ENCODE assay signal across 7 mouse cellular contexts in the genomic region with DNA sequence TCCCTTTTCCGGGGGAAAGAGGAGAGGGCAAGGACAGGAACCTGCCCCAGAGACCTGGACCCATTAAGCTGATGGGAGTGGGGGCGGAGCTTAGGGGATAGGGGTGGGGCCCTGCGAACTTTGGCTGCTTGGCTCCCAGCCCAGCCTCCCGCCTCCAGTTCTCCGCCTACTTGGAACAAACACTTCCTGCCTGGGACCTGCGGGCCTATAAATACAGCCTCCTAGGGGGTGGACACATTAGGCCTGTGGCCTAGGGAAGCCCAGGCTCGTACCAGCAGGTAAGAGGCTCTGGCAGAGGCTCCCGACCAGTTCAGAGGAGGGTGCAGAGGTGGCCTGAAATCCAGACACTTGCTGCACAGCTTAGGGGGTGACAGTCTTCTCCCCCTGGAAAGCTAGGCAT. TPM values are rescaled to one million over a fixed set of nuclear protein-coding genes. Genes with fewer than 3 reads are reported as not detected.
DNase-seq lines count a peak whose midpoint lies in the region; ATAC-seq and TF ChIP-seq lines count a peak whose summit lies in the region.

Gene Acy3, plus strand, starts transcription at position 237 of the 400 bp plus-strand sequence.

- H3K9ac ChIP-seq in ES-Bruce4 (ENCODE audit: low read depth, poor library complexity, severe bottlenecking) = no peak within 1 kb of the TSS
- H3K9ac ChIP-seq in embryonic facial prominence, embryonic 13.5 days = peak within 1 kb of the TSS; percentile 37; the same call in 1 of the 2 replicates
- peak within 1 kb of the TSS; percentile 39; the same call in 1 of the 2 replicates for H3K9ac ChIP-seq in heart, embryonic 15.5 days
- H3K9ac ChIP-seq in lung, embryonic 16.5 days (ENCODE audit: low read length) = peak within 1 kb of the TSS; percentile 66
- H3K9ac ChIP-seq in stomach, embryonic 14.5 days (replicated peaks; ENCODE audit: low read depth, low read length) = 0 out of 2 replicates have a peak within 1 kb of the TSS, but pooled peaks have one; percentile 10

- H3K9me3 ChIP-seq in ES-Bruce4 (replicated peaks; ENCODE audit: control insufficient read depth, insufficient read depth, low read length, poor library complexity, severe bottlenecking) = no peaks in the 10 kb centered on the region
- no peaks in the 10 kb centered on the region; the same call in 1 of the 2 replicates for H3K9me3 ChIP-seq in embryonic facial prominence, embryonic 13.5 days
- no peaks in the 10 kb centered on the region for H3K9me3 ChIP-seq in heart, embryonic 15.5 days (replicated peaks)
- H3K9me3 ChIP-seq in lung, embryonic 16.5 days (ENCODE audit: control insufficient read depth, low read length) = no peaks in the 10 kb centered on the region
- H3K9me3 ChIP-seq in stomach, embryonic 14.5 days (ENCODE audit: control insufficient read depth, low read depth, low read length) = no peaks in the 10 kb centered on the region

- DNase-seq in MN1 (ENCODE audit: low spot score) = peak; percentile 28
- DNase-seq in kidney, postnatal 36 days = peak; percentile 96 to 98

- TF ChIP-seq CTCF in ES-Bruce4 (IDR thresholded peaks at IDR 0.05; ENCODE audit: low read depth, low read length) = no peak

- no peak within 1 kb of the TSS; the same call in 1 of the 2 replicates for H3K4me3 ChIP-seq in ES-Bruce4 (ENCODE audit: low read depth, low read length)
- no peak within 1 kb of the TSS for H3K4me3 ChIP-seq in embryonic facial prominence, embryonic 13.5 days
- peak within 1 kb of the TSS; percentile 3; the same call in 1 of the 2 replicates for H3K4me3 ChIP-seq in heart, embryonic 15.5 days
- H3K4me3 ChIP-seq in lung, embryonic 16.5 days (ENCODE audit: low read length) = peak within 1 kb of the TSS; percentile 16; the same call in 1 of the 2 replicates
- no peak within 1 kb of the TSS for H3K4me3 ChIP-seq in stomach, embryonic 14.5 days (ENCODE audit: low read depth, low read length)

- no peak within 1 kb of the TSS for H3K27ac ChIP-seq in ES-Bruce4 (ENCODE audit: insufficient read depth, low read length)
- no peak within 1 kb of the TSS for H3K27ac ChIP-seq in embryonic facial prominence, embryonic 13.5 days
- H3K27ac ChIP-seq in heart, embryonic 15.5 days = peak within 1 kb of the TSS; percentile 64
- H3K27ac ChIP-seq in lung, embryonic 16.5 days (ENCODE audit: low read length) = peak within 1 kb of the TSS; percentile 74
- H3K27ac ChIP-seq in stomach, embryonic 14.5 days (ENCODE audit: low read length) = peak within 1 kb of the TSS; percentile 55; the same call in 1 of the 2 replicates

- WGBS in embryonic facial prominence, embryonic 13.5 days = 11% methylated on average over 8 of the region's 8 CpGs
- WGBS in heart, embryonic 15.5 days = 16% methylated on average over 8 of the region's 8 CpGs
- WGBS in lung, embryonic 16.5 days = 10% methylated on average over 8 of the region's 8 CpGs
- 6% methylated on average over 8 of the region's 8 CpGs for WGBS in stomach, embryonic 14.5 days

- H3K4me2 ChIP-seq in embryonic facial prominence, embryonic 13.5 days = peak within 1 kb of the TSS; percentile 29
- H3K4me2 ChIP-seq in heart, embryonic 15.5 days = peak within 1 kb of the TSS; percentile 43
- peak within 1 kb of the TSS; percentile 47 for H3K4me2 ChIP-seq in lung, embryonic 16.5 days (ENCODE audit: low read depth, low read length)
- peak within 1 kb of the TSS; percentile 28; the same call in 1 of the 2 replicates for H3K4me2 ChIP-seq in stomach, embryonic 14.5 days (replicated peaks; ENCODE audit: low read depth, low read length)

- no peaks in the 10 kb centered on the region for H3K36me3 ChIP-seq in ES-Bruce4 (ENCODE audit: control insufficient read depth, insufficient read depth, low read length, poor library complexity, severe bottlenecking)
- no peaks in the 10 kb centered on the region for H3K36me3 ChIP-seq in embryonic facial prominence, embryonic 13.5 days
- H3K36me3 ChIP-seq in heart, embryonic 15.5 days = no peaks in the 10 kb centered on the region
- no peaks in the 10 kb centered on the region; the same call in 1 of the 2 replicates for H3K36me3 ChIP-seq in lung, embryonic 16.5 days (ENCODE audit: control insufficient read depth, insufficient read depth, low read length)
- no peaks in the 10 kb centered on the region for H3K36me3 ChIP-seq in stomach, embryonic 14.5 days (ENCODE audit: control insufficient read depth, insufficient read depth, low read length)

- peak; percentile 85 for TF ChIP-seq POLR2A in ES-Bruce4 (IDR thresholded peaks at IDR 0.05; ENCODE audit: insufficient read depth, low read length)

- ATAC-seq in embryonic facial prominence, embryonic 13.5 days (ENCODE audit: insufficient number of reproducible peaks, insufficient read depth, low FRiP score, low TSS enrichment, low read depth) = no peak
- peak; percentile 81 for ATAC-seq in heart, embryonic 15.5 days (replicated peaks; ENCODE audit: insufficient number of reproducible peaks, insufficient read depth, low FRiP score, low read depth)
- ATAC-seq in lung, embryonic 16.5 days (ENCODE audit: low read depth) = peak; percentile 88
- ATAC-seq in stomach, embryonic 14.5 days (ENCODE audit: insufficient number of reproducible peaks, insufficient read depth, low FRiP score, low read depth) = peak; percentile 80

- no peaks in the 10 kb centered on the region for H3K27me3 ChIP-seq in ES-Bruce4 (ENCODE audit: control insufficient read depth, insufficient read depth, low read length, poor library complexity, severe bottlenecking)
- no peaks in the 10 kb centered on the region for H3K27me3 ChIP-seq in embryonic facial prominence, embryonic 13.5 days
- H3K27me3 ChIP-seq in heart, embryonic 15.5 days = no peaks in the 10 kb centered on the region
- no peaks in the 10 kb centered on the region for H3K27me3 ChIP-seq in lung, embryonic 16.5 days (ENCODE audit: control insufficient read depth, insufficient read depth, low read depth, low read length)
- H3K27me3 ChIP-seq in stomach, embryonic 14.5 days (ENCODE audit: control insufficient read depth, insufficient read depth, low read length) = no peaks in the 10 kb centered on the region

- H3K4me1 ChIP-seq in ES-Bruce4 (ENCODE audit: control insufficient read depth, insufficient read depth, low read length) = peaks cover 4% of the 10 kb centered on the region
- peaks cover 19% of the 10 kb centered on the region for H3K4me1 ChIP-seq in embryonic facial prominence, embryonic 13.5 days
- H3K4me1 ChIP-seq in heart, embryonic 15.5 days (replicated peaks) = peaks cover 27% of the 10 kb centered on the region
- H3K4me1 ChIP-seq in lung, embryonic 16.5 days (replicated peaks; ENCODE audit: control insufficient read depth, insufficient read depth, low read length) = peaks cover 16% of the 10 kb centered on the region
- H3K4me1 ChIP-seq in stomach, embryonic 14.5 days (ENCODE audit: control insufficient read depth, insufficient read depth, low read length) = peaks cover 14% of the 10 kb centered on the region

- TF ChIP-seq EP300 in ES-Bruce4 (IDR thresholded peaks at IDR 0.05; ENCODE audit: insufficient read depth, low read depth, low read length) = no peak

RNA-seq across cellular contexts. Expression of gene Acy3, which starts in this region (rescaled TPM):
- 4.8 and 7.8 TPM in 2 replicates for polyA plus RNA-seq in ES-Bruce4 (2011; ENCODE audit: insufficient read depth, insufficient read length, low read depth, missing spikeins)
- polyA plus RNA-seq in embryonic facial prominence, embryonic 13.5 days (2015; fragmentation: Nextera tagmentation; extraction: Ambion mirVana) = 3.1 and 3.7 TPM in 2 replicates
- polyA plus RNA-seq in heart, embryonic 15.5 days (2015; fragmentation: Nextera tagmentation; extraction: Ambion mirVana) = 11.3 and 12.9 TPM in 2 replicates
- 11.9 and 13.3 TPM in 2 replicates for polyA plus RNA-seq in lung, embryonic 16.5 days (2015; fragmentation: Nextera tagmentation; extraction: Ambion mirVana)
- 7.8 and 8.8 TPM in 2 replicates for polyA plus RNA-seq in stomach, embryonic 14.5 days (2014; fragmentation: Nextera tagmentation; extraction: Ambion mirVana)

Comparison
In these comparisons a context has a peak if more than half of its experiments do, and no peak if none do; other contexts are left out.
1. H3K27ac ChIP-seq: peak in heart, embryonic 15.5 days (single experiment), lung, embryonic 16.5 days (single experiment) and stomach, embryonic 14.5 days (single experiment); none in ES-Bruce4 (single experiment) and embryonic facial prominence, embryonic 13.5 days (single experiment).
2. H3K4me3 ChIP-seq: peak in heart, embryonic 15.5 days (single experiment) and lung, embryonic 16.5 days (single experiment); none in ES-Bruce4 (single experiment), embryonic facial prominence, embryonic 13.5 days (single experiment) and stomach, embryonic 14.5 days (single experiment).
3. Peak in every context shown above with its lines, with median percentiles within 50 percentile points of each other: H3K4me2 ChIP-seq.